Mouse (Mus musculus): ENCODE measurements around the gene Ppp1r12c.

The Ppp1r12c gene

GRCm38 (mm10) chr7:4493991-4494390 lies 7.5 kb downstream of the Ppp1r12c start:
- DNase-seq (ENCODE audit: inconsistent age in 2 of 2, low spot score in 1 of 2) = no peak

DNA sequence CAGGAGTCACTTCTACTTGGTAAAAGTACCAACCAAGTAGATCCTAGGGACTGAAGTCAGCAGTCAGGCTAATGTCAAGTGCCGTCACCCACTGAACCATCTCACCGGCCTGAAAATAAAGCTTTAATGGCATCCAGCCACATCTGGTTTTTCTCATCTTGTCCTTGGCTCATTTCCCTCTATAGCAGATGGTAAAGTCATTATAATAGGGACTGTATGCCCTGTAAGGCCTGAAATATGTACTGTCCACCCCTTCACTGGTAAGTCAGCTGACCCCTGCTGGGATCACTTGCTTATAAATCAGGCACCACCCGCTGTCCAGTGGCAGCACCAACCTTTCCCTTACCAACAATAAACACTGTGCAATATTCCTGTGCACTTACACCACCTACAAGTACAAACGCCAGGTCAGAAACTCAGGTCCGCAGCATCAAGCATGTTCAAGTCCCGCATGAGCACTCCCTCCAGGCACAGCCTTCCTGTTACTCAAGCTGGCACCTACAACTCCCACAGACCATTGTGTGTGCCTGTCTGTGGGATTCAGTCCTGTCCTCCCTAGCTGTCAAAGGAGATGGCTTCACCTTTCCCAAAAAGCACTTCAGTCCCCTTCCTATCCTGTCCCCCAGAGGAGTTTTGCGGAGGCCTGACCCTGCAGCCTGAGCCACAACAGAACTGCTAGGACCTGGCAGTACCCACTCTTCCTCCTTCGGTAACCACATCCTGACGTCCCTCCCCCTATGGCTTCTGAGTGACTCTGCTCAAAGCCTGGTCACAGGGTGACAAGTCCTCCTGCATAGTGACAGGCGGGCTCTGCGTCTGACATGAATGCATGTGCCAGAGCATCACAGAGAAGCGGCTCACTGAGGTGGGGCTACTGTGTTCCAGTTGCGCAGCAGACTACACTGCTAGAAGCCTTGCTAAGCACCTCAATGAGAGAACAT lies 8.9 kb downstream of the Ppp1r12c start:
- no peak for DNase-seq (ENCODE audit: inconsistent age in 2 of 2, low spot score in 1 of 2)

- DNase-seq (ENCODE audit: inconsistent age in 2 of 2, low spot score in 1 of 2) = no peak
These were observed 10.2 kb downstream of the Ppp1r12c start for GRCm38 (mm10) chr7:4491308-4491707.

- peak in 1 of 2 experiments; percentile 20 for DNase-seq (ENCODE audit: inconsistent age in 2 of 2, low spot score in 1 of 2)
These were observed 19.2 kb downstream of the Ppp1r12c start for GRCm38 (mm10) chr7:4482281-4482680.

DNA sequence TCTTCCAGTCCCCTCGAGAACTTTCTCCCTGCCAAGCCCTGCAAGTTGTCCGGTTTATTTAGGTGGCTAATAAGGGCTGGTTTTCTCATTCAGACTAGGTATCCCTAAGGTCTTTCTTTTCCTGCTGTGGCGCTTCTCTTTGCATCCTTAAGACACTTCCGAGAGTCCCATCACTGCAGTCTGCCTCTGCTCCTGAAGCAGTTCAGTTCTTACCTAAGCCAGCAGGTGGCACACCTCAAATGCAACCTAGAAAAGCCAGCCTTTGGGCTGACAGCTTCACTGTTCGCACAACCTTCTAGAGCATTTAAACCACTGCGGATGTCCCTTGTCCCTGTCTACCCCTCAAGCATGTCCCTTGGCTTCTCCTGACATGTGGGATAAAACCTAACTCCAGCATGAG lies 21.8 kb downstream of the Ppp1r12c start:
- DNase-seq (ENCODE audit: inconsistent age in 2 of 2, low spot score in 1 of 2) = peak in 1 of 2 experiments; percentile 70

- no peak for DNase-seq (ENCODE audit: inconsistent age in 2 of 2, low spot score in 1 of 2)
These were observed 22.6 kb downstream of the Ppp1r12c start for GRCm38 (mm10) chr7:4478796-4479291.

GRCm38 (mm10) chr7:4478021-4478795 lies 23.3 kb downstream of the Ppp1r12c start:
- peak; percentile 85 to 91 for DNase-seq (ENCODE audit: inconsistent age in 2 of 2, low spot score in 1 of 2)

- DNase-seq (ENCODE audit: inconsistent age in 2 of 2, low spot score in 1 of 2) = no peak
These were observed 27.5 kb downstream of the Ppp1r12c start for GRCm38 (mm10) chr7:4473940-4474339.

- peak; percentile 81 to 92 for DNase-seq (ENCODE audit: inconsistent age in 2 of 2, low spot score in 1 of 2)
These were observed 30.3 kb downstream of the Ppp1r12c start for GRCm38 (mm10) chr7:4471179-4471555.

DNA sequence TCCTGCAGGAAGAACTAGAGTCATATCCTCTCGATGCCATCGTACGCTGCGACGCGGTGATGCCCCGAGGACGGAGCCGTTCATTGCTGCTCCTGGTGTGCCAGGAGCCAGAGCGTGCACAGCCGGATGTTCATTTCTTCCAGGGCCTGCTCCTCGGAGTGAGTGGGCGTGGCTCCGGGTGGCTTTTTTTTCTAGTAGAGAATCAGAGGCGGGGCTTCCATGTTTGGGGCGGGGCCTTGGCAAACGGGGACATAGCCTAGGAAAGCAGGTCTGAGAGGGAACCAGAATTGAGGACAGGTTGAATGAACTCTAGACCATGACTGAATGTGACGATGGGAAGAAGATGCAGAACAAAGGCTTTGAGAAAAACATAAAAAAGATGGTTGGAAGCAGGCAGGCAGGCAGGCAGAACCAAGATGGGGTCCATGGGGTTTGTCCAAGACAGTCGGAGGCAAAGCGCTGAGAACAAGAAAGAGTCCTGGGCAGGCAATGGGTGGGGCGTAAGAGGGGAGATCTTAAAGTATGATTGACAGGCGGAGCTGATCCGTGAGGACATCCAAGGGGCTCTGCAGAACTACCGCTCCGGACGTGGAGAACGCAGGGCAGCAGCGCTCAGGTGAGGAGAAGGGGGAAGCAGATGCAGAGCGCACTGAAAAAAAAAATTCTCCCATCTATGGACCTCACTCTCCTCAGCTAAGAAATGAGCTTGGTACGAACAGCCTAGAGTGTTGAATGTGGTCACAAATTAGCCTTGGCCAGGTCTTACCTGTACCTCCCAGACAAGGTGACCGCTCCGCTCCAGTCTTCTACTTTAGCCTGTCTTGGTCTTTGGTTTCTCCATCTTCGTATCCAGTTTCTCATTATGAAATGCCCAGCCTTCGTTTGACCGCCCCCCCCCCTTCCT lies 31.0 kb downstream of the Ppp1r12c start:
- DNase-seq (ENCODE audit: inconsistent age in 2 of 2, low spot score in 1 of 2) = peak; percentile 76 to 85

DNA sequence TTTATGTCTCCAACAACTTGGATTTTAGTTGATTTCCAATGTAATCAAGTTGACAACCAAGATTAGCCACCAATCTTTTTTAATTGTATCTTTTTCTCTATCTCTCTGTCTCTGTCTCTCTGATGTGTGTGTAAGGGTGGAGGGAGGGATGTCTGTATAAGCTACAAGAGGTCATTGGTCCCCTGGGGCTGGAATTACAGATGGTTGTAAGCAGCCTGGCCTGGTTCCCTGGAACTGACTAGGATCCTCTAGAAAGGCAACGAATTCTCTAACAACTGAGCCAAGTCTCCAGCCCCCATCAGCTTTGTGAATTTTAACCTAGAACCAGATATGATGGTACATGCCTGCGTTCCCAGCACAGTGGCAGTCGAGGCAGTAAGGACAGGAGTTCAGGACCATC lies 33.7 kb downstream of the Ppp1r12c start:
- DNase-seq (ENCODE audit: inconsistent age in 2 of 2, low spot score in 1 of 2) = no peak

DNA sequence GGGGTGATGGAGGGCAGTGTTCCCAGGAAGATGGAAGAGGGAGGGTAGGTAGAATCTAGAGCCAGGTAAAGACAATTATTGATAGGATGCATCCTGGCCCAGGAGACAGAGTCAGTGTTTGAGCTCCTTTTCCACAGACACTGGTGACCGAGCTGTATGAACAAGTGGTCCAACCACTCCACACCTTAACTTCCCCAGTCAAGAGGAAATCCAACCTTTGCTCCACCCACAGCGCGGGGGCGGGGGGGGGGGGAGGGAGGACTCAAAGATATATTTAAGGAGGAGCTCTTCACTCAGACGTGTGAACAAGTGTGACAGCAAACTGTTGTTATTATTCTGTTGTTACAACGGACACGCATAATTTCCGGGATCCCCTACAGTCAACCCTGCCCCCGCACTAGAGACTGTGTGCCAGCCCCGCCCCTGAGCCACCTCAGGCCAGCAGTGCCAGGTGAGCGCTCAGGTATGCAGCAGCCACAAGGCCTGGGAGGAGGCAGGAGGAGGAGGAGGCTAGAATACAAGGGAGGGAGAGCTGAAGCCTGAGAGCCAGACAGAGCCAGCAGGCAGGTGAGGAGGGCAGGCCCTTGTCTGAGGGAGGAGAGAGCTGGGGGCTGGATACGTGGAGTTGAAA lies 37.2 kb downstream of the Ppp1r12c start:
- DNase-seq (ENCODE audit: inconsistent age in 2 of 2, low spot score in 1 of 2) = no peak

DNA sequence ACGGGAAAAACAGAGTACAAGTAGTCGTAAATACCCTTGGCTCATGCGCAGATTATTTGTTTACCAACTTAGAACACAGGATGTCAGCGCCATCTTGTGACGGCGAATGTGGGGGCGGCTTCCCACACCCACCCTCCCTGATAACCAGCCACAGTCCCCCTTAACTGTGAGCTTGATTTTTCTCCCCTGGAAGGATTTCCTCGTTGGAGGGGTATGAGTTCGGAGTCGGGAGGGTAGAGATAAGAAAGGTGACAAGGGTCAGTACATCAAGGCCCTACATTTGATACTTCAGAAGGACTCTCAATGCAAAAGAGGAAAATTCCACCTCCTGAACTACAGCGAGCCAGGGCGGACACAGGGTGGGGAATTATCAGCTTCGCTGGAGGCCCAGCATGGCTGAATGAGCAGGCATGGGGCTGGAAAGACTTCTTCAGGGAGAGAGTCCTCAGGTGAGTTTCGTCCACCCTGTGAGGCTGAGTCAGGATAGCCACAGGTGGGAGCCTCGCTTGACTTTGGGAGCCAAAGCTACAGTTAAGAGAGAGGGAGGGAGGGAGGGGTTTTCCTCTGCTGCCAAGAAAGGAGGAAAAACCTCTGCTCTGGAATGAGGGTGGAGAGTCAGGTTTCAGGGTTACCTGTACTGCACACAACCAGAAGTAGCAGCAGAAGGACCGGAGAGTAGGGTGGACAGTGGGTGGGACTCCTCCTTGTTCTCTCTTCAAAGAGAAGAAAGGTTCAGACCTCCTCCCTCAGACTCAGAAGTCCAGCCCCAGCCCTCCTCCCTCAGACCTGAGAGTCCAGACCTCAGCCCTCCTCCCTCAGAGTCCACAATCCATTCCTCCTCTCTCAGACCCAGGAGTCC lies 40.7 kb downstream of the Ppp1r12c start, which contains the start of gene Eps8l1:
TSS of gene Eps8l1 (plus strand) at position 99 of the 859 bp plus-strand sequence.
- DNase-seq (ENCODE audit: inconsistent age in 2 of 2, low spot score in 1 of 2) = no peak

GRCm38 (mm10) chr7:4452644-4453043 lies 48.8 kb downstream of the Ppp1r12c start:
- DNase-seq (ENCODE audit: inconsistent age in 2 of 2, low spot score in 1 of 2) = no peak

- DNase-seq (ENCODE audit: inconsistent age in 2 of 2, low spot score in 1 of 2) = no peak
These were observed 52.3 kb downstream of the Ppp1r12c start for GRCm38 (mm10) chr7:4449211-4449610.

DNA sequence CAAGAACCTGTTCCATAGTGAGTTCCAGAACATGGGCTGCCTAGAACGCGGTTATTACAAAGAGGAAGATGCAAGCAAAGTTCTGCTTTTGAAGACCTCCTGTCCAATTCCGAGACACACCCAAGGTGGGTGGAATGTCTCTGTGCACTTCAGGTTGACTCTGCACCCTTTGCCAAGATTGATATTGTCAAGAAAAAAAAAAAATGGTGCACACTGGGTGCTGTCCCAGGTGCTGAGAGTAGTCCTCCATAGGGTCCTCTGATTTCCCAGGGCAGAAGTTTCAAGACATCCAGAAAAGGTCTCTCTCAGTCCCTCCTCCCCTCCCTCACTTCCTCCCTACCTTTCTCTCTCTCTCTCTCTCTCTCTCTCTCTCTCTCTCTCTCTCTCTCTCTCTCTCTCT lies 53.0 kb downstream of the Ppp1r12c start:
- no peak for DNase-seq (ENCODE audit: inconsistent age in 2 of 2, low spot score in 1 of 2)

- no peak for DNase-seq (ENCODE audit: inconsistent age in 2 of 2, low spot score in 1 of 2)
These were observed 54.3 kb downstream of the Ppp1r12c start for GRCm38 (mm10) chr7:4447138-4447537.

- peak; percentile 90 to 96 for DNase-seq (ENCODE audit: inconsistent age in 2 of 2, low spot score in 1 of 2)
These were observed 56.2 kb downstream of the Ppp1r12c start, which contains the start of gene Rdh13 for GRCm38 (mm10) chr7:4445216-4445791. Gene Rdh13 (minus strand): TSS chr7:4445649.

DNA sequence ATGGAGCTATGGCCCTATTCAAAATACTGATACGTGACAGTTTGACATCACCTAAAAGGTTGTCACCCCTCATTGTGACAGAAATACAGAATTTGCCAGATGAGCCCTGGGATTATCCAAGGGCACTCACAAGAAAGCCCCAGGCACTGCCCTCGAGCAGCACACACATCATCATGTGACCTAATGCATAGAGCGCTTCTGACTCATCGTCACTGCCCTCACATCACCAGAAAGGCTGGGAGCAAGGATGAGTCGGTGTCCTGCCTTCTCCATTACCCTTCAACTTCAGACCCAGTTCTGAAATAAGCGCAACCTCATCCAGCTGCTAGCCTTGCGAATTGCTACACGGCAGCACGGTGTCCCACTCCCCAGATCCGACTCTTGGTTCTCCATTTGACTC lies 60.9 kb downstream of the Ppp1r12c start:
- no peak for DNase-seq (ENCODE audit: inconsistent age in 2 of 2, low spot score in 1 of 2)

All from adrenal gland, adult (tissue).